Mouse (Mus musculus): ENCODE data around the gene Tacc2. TPM values are rescaled to one million over a fixed set of nuclear protein-coding genes. Genes with fewer than 3 reads are reported as not detected.

The Tacc2 gene
- polyA plus RNA-seq, 1 experiment = 43.4 TPM

DNA sequence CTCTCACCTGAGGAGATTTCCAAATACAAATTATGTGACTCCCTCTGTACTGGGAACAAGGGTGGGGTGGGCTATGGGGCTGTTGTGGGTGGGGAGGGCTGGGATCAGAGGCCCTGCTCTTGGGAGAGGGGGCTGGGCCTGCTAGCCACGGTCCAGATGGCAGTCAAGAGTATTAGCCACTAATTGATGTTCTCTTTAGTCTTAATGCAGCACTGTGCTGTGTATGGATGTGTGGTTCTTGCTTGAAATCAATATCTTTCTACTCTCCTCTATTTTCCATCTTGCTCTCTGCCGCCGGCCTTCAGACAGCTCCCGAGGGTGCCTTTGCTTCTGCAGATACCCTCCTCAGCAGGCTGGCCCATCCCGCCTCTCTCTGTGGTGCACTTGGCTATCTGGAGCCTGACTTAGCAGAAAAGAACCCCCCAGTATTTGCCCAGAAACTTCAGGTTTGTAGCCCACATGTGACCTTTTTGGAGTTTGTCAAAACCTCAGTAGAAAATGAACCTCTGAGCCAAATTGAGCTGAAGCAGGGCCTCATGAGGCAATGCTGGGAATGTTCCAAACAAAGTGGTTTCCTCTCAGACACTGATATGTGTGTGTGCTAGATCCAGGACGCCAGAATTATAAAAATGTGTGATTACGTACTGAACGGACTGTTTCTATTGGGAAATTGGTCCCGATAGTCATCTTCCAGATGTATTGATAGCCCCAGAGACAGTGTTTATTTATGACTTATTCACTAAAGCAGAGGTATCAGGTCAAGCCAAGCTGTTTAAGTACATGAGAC is 166.2 kb downstream of the Tacc2 start:
- TF ChIP-seq POLR2A (IDR thresholded peaks at IDR 0.05; ENCODE audit: low read depth, low read length) (no peak), CTCF (IDR thresholded peaks at IDR 0.05; ENCODE audit: borderline replicate concordance, insufficient read depth, low read length) (no peak)
- Histone ChIP-seq H3K27ac (ENCODE audit: insufficient read depth, low read length) (no peak overlapping the region), H3K4me3 (ENCODE audit: insufficient read depth, low read length) (no peak overlapping the region), H3K4me1 (ENCODE audit: control insufficient read depth, insufficient read depth, low read length) (no peaks in the 10 kb centered on the region)

DNA sequence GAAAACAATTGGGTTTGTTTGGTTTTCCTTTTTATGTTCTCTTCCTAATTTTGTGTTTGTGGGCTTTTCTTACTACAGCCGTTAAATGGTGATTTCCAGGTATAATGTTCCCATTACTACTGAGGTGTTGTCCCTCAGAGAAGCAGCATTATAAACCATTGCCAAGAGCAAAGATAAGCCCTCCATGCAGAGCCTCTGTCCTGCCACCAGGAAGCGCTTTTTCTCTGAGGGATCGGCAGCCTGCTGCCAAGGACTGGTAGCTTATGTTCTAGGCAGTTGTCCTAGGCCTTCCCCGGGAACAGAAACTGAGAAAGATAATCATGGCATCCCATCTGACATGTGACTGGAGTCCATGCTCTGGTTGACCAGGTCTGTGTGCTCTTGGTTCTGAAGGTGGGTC is 171.9 kb downstream of the Tacc2 start:
- H3K4me3 ChIP-seq (ENCODE audit: insufficient read depth, low read length) = no peak overlapping the region
- TF ChIP-seq POLR2A (IDR thresholded peaks at IDR 0.05; ENCODE audit: low read depth, low read length) = no peak
- TF ChIP-seq CTCF (IDR thresholded peaks at IDR 0.05; ENCODE audit: borderline replicate concordance, insufficient read depth, low read length) = no peak
- no peaks in the 10 kb centered on the region for H3K4me1 ChIP-seq (ENCODE audit: control insufficient read depth, insufficient read depth, low read length)
- no peak overlapping the region for H3K27ac ChIP-seq (ENCODE audit: insufficient read depth, low read length)

DNA sequence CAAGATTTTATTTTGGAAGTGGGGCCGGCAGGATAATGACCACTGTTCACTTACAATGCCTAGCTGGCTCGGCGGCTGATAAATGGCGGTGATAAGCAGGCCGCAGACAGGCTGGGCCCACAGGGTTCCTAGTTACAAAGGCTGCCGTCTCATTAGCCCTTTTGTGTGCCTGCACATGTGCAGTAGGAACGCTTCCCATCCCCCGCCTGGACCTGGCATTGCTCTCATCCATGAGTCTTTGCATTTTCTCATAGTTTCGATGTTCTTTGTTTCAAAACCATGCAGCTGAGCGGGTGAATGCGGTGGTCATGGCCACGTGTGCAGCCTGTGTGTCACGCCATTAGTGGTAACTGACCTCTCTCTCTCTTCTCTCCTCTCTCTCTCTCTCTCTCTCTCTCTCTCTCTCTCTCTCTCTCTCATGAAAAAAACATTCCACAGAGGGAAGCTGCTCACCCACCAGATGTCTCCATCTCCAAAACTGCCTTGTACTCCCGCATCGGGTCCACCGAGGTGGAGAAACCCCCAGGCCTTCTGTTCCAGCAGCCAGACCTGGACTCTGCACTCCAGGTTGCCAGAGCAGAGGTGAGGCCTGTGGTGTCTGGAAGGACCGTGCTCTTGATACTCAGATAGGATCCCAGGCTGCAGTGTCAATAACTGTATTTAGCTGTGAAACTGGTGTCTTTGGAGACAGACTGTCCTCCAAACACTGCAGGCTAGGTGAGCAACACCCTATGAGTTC is 173.7 kb downstream of the Tacc2 start:
- no peak overlapping the region for H3K4me3 ChIP-seq (ENCODE audit: insufficient read depth, low read length)
- no peak overlapping the region for H3K27ac ChIP-seq (ENCODE audit: insufficient read depth, low read length)
- no peaks in the 10 kb centered on the region for H3K4me1 ChIP-seq (ENCODE audit: control insufficient read depth, insufficient read depth, low read length)
- TF ChIP-seq POLR2A (IDR thresholded peaks at IDR 0.05; ENCODE audit: low read depth, low read length) (no peak), CTCF (IDR thresholded peaks at IDR 0.05; ENCODE audit: borderline replicate concordance, insufficient read depth, low read length) (no peak)

DNA sequence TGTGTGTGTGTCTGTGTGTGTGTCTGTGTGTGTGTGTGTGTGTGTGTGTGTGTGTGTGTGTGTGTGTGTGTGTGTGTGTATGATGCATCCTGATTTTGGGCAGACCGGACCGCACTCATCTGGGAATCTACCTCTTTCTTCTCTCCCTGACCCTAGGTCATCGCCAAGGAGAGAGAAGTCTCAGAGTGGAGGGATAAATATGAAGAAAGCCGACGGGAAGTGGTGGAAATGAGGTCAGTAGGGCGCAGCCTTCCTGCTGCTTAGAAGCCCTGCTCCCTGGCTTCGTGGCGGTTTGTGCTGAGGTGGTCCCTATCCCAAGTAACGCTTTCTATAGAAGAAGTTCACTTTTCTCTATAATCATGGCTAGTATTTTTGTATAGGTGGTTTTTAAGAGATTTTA is 174.4 kb downstream of the Tacc2 start:
- Histone ChIP-seq H3K4me3 (ENCODE audit: insufficient read depth, low read length) (no peak overlapping the region), H3K4me1 (ENCODE audit: control insufficient read depth, insufficient read depth, low read length) (no peaks in the 10 kb centered on the region), H3K27ac (ENCODE audit: insufficient read depth, low read length) (no peak overlapping the region)
- TF ChIP-seq CTCF (IDR thresholded peaks at IDR 0.05; ENCODE audit: borderline replicate concordance, insufficient read depth, low read length) = no peak
- no peak for TF ChIP-seq POLR2A (IDR thresholded peaks at IDR 0.05; ENCODE audit: low read depth, low read length)

DNA sequence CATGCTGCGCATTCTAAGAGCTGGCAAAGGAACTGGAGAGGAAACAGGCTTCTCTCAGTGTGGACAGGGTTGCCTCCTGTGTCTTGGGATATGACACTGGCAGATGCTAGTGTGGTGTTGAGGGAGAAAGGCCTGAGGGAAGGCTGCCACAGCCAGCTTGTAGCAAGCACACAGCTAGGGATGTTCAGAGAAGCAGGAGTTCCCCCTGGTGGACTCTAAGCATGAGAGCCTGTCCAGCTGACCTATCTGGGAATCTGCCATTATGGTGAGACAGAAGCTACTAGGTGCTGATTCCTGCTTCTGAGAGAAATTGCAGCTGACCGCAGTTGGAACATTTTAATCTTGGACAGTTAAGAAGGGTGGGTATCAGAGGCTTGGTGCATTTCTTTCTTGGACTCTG is 177.6 kb downstream of the Tacc2 start:
- H3K4me1 ChIP-seq (ENCODE audit: control insufficient read depth, insufficient read depth, low read length) = no peaks in the 10 kb centered on the region
- no peak overlapping the region for H3K27ac ChIP-seq (ENCODE audit: insufficient read depth, low read length)
- no peak overlapping the region for H3K4me3 ChIP-seq (ENCODE audit: insufficient read depth, low read length)
- TF ChIP-seq CTCF (IDR thresholded peaks at IDR 0.05; ENCODE audit: borderline replicate concordance, insufficient read depth, low read length) (peak; percentile 18; the same call in 1 of the 2 replicates), POLR2A (IDR thresholded peaks at IDR 0.05; ENCODE audit: low read depth, low read length) (no peak)

DNA sequence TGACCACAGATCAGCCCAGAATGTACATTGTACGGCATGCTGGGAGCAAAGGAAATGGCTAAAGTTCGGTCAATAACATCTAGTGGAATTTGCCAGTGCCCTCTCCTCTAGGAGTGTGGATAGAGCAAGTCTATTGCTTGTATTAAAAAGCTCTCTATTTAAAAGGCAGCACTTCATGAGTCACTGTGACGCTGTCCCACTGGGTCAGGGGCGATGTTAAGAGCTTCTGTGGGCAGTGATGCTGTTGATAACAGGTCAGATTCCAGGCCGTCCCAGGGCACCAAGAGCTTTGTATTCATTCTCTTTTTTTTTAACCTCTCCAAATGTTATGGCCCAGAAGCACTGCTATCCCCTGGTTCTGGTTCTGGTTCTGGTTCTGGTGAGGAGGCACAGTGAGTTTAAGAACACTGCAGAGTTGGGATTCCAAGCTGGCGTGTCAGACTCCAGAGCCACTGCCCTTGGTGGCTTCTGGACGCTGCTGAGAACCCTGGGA is 179.2 kb downstream of the Tacc2 start:
- TF ChIP-seq CTCF (IDR thresholded peaks at IDR 0.05; ENCODE audit: borderline replicate concordance, insufficient read depth, low read length) (no peak), POLR2A (IDR thresholded peaks at IDR 0.05; ENCODE audit: low read depth, low read length) (no peak)
- H3K27ac ChIP-seq (ENCODE audit: insufficient read depth, low read length) = no peak overlapping the region; the same call in 1 of the 2 replicates
- no peak overlapping the region for H3K4me3 ChIP-seq (ENCODE audit: insufficient read depth, low read length)
- no peaks in the 10 kb centered on the region for H3K4me1 ChIP-seq (ENCODE audit: control insufficient read depth, insufficient read depth, low read length)

DNA sequence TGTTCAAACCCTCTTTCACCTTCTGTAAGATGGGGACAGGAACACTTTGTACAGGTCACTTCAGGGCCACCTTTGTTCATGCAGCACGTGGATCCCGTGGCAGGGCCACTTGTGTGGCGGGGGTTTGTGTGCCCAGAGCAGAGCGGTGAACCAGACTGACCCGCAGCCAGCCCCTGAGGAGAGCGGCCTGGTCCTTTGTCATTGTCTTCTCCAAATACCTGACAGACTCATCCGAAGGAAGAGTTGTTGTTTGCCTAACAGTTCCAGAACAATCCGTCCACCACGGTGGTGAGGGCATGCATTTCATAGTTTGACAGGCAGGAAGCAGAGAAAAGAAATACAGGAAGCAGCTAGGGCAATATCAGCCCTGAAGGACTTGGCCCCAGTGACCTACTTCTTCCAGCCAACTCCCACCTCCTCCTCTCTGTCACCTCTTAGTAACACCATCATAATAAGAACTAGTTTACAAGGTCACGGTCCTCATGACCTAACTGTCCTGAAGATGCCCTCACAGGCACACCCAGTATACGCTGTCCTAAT is 180.2 kb downstream of the Tacc2 start:
- no peak overlapping the region for H3K4me3 ChIP-seq (ENCODE audit: insufficient read depth, low read length)
- TF ChIP-seq POLR2A (IDR thresholded peaks at IDR 0.05; ENCODE audit: low read depth, low read length) (no peak), CTCF (IDR thresholded peaks at IDR 0.05; ENCODE audit: borderline replicate concordance, insufficient read depth, low read length) (no peak)
- H3K4me1 ChIP-seq (ENCODE audit: control insufficient read depth, insufficient read depth, low read length) = no peaks in the 10 kb centered on the region
- H3K27ac ChIP-seq (ENCODE audit: insufficient read depth, low read length) = no peak overlapping the region

DNA sequence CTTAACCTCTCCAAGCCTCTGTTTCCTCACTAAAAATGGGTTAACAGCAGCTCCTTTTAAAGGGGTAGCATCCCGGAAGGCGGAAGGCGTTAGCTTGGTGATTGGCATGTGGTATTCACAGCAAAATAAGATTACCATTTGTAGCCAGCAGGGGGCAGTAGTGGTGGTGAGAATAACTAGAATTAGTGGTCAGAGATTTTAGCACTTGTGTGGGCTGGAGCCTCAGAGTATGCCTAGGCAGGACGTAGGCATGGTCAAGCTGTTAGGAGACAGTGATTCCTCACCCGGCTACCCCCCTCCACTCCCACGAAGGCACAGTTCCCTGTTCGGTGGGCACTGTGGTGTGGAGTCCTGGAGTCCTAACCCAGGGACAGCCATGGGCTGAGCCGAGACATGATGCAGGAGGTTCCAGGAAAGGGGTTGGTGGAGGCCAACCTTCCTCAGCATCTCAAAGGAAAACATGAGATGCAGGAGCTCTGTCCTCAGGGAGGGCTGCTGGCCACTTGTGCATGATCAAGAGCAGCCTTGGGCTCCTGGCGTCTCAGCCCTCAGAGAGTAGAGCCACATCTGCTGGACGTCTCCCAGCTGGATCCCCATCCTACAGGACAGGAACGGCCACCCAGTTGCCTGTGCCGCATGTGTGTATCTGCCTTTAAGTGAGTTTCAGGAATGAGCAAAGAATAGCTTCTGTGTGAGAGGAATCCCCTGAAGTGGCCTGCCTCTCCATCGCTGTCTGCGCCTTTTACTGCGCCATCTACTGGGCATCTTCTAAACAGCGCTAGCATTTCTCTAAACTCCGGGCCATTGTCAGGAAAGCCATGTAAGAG is 185.0 kb downstream of the Tacc2 start:
- Histone ChIP-seq H3K4me1 (ENCODE audit: control insufficient read depth, insufficient read depth, low read length) (no peaks in the 10 kb centered on the region), H3K27ac (ENCODE audit: insufficient read depth, low read length) (no peak overlapping the region), H3K4me3 (ENCODE audit: insufficient read depth, low read length) (no peak overlapping the region)
- TF ChIP-seq CTCF (IDR thresholded peaks at IDR 0.05; ENCODE audit: borderline replicate concordance, insufficient read depth, low read length) (peak; percentile 71; the same call in 1 of the 2 replicates), POLR2A (IDR thresholded peaks at IDR 0.05; ENCODE audit: low read depth, low read length) (no peak)

DNA sequence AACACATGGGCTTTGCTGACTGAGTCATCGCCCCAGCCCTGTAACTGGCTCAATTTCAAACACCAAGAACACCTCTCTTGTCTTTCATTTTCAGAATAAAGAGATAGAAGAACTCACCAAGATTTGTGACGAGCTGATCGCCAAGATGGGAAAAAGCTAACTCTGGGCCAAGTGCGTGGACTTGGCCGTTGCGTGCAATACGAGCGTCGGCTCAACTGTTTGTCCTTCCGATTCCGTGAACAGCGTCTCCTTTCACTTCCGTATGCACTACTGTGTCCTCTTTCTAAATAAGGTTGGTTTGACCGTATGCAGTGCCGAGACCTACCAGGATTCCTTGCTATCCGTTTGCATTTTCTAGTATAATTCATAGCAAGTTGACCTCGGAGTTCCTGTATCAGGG is 186.9 kb downstream of the Tacc2 start:
- no peaks in the 10 kb centered on the region for H3K4me1 ChIP-seq (ENCODE audit: control insufficient read depth, insufficient read depth, low read length)

More for the DNA sequence above, 186.9 kb downstream of the Tacc2 start:
- H3K4me3 ChIP-seq (ENCODE audit: insufficient read depth, low read length) = no peak overlapping the region
- H3K27ac ChIP-seq (ENCODE audit: insufficient read depth, low read length) = no peak overlapping the region
- TF ChIP-seq POLR2A (IDR thresholded peaks at IDR 0.05; ENCODE audit: low read depth, low read length) (no peak), CTCF (IDR thresholded peaks at IDR 0.05; ENCODE audit: borderline replicate concordance, insufficient read depth, low read length) (no peak)

All from embryonic fibroblast, embryonic 13.5 days (primary cell).